Mouse (Mus musculus): ENCODE measurements around the gene E330017A01Rik. TPM values are rescaled to one million over a fixed set of nuclear protein-coding genes. Genes with fewer than 3 reads are reported as not detected.

E330017A01Rik gene
- total RNA-seq, 2 experiments from 2014 or later = not detected

DNA sequence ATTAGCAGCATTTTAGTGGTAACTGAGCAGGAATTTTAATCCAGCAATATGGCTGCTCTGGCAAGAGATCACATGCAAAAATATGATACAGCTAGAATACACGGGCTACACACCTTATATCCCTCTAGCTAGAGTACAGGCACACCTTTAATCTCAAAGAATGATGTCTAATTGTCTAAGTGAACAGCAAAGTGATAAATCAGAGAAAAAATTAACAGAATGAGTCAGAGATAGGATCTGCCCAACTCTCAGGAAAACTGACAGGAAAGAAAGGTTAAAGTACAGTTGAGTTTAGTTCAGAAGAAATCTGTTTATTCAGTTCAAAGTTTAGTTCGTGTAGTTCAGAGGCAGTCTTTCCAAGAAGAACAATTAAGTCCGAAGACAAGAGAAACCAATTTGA lies 47.2 kb downstream of the E330017A01Rik start:
- no peak for DNase-seq

DNA sequence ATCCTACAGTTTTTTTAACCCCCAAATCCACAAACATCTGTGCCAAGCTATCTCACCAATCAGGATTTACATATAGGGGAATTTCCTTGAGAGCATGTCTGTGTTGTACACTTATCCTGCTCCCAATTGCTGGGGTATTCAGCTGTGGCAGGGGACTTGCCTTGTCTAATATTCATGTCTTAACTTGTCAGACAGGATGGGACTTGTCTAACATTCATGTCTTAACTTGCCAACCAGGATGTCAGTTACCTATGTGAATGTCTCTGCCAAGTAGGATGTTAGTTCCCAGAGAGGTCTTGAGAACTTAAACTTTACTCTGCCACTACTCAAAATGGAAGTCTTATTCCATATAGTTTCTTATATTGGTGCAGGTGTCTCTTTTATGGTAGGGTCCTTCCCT lies 49.1 kb downstream of the E330017A01Rik start:
- DNase-seq = no peak

Other genes starting within 250 kb of the E330017A01Rik start
- gene Dcbld2, start 230.3 kb downstream of the E330017A01Rik start, total RNA-seq (2021) = 10 to 100 TPM in 1 of 2 experiments, 1 to 10 TPM in 1; 9.4 to 12.8 TPM
- 10 to 100 TPM; 30.3 to 38.5 TPM for gene St3gal6, start 114.5 kb downstream of the E330017A01Rik start, total RNA-seq (2021)
- gene Gm813, start 21.8 kb downstream of the E330017A01Rik start, total RNA-seq (2021) = not detected
- gene Cpox, start 31.6 kb upstream of the E330017A01Rik start, total RNA-seq (2021) = 10 to 100 TPM; 17.0 to 18.9 TPM
- not detected for gene Gpr15, start 80.3 kb upstream of the E330017A01Rik start, total RNA-seq (2021)
- gene Cldnd1, start 89.2 kb upstream of the E330017A01Rik start, total RNA-seq (2021) = 10 to 100 TPM; 67.0 to 92.3 TPM
- not detected for gene Olfr172, start 124.4 kb upstream of the E330017A01Rik start, total RNA-seq (2021)
- gene Olfr173, start 161.5 kb upstream of the E330017A01Rik start, total RNA-seq (2021) = not detected
- gene Olfr175-ps1, start 188.0 kb upstream of the E330017A01Rik start, total RNA-seq (2021) = not detected
- gene Olfr177, start 236.0 kb upstream of the E330017A01Rik start, total RNA-seq (2021) = not detected